Mouse (Mus musculus): ENCODE measurements around the gene Src.
"Not testable (repeated sequence)": the region's sequence is repeated elsewhere in the genome, so short reads cannot be mapped to it uniquely, and the experiment has no call there.

Src gene

DNA sequence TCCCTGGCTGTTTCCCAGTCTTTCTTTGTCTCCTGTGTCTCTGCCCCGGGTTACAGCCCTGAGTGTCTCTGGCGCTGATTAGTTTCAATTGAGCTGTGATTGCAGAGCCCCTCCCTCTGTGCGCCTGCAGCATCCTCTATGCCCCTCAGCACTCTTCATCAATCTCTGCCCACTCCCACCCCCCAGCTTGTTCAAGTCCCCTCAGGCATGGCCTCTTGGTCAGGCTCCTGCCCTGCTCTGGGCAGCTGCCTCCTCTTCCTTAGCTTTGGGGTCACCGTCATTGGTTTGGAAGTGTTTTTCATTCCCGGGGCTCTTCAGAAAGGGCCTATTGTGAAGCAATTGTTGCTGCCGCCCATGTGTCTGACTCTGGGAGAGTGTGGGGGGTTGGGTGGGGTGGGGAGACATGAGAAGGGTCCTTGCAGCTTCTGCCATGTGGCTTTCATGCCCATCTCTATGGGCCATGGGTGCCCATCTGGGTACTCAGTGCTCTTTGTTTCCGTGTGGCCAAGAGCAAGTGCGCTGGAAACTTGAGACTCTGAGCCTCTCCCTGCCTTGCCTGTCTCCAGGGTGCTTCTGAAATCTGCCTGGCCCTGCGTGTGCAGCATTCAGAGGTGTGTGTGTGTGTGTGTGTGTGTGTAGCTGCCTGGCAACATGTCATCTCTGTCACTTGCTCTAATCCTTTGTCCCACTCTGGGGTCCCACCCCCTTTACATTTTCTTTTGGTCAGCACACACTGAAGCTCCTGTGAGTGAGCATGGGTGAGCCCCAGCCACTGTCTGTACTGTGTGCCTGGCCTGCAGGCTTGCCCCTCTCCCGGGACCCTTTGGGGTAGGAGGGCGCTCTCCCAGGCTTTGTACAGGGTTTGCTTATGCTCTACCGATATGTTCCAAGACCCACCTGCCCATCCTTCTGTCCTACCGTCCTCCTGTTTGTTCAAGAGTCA lies 57.5 kb downstream of the Src start:
- DNase-seq (ENCODE audit: low spot score in 2 of 2): no peak

DNA sequence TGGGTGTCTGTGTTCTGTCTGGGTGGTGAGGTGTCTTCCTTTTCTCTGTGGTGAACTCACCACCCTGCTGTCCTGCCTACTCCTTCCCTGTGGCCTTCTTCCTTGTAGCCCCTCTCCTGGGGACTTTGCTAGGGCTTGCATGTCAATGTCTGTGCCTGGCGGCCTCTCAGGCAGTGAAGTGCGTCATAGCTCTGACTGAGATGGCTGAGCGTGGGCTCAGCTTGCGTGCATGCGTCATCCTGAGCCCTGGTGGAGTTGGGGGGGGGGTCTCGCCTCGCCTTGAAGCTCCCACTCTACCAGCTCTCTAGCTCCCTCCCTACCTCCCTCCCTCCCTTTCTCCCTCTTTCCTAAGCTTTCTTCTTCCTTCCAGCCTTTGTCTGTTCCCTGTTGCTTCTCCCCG lies 60.4 kb downstream of the Src start:
- DNase-seq (ENCODE audit: low spot score in 2 of 2): no peak

DNA sequence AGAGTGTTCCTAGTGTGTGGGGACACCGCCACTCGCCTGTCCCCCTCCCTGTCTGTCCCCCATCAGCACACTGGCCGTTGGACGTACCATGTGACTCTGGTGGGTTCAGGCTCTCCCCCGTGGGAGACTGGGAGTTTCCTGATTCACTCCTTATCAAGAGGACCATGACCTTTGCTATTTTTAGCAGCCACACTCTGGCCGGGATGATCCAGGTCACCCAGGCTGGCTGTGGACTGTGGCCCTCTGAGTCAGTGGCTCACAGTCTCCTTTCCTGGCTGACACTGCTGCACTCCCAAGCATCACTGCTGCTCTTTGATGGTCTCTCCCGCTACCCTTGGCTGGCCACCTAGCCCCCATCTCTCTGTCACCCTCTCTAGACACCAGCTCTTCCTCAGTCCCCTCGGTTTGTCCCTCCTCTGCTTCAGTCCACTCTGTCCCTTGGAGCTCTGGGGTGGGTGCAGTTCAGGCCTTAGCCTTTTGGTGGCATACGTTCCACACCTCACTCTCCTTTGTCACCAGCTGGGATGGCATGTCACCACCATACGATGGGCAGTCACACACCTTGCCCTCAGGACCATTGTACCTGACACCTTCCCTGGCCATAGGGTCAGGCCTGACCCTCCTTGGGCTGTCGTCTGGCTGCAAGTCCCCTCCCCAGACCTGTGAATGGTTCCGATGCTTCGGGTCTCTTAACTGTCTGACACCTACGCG lies 61.8 kb downstream of the Src start:
- no peak for DNase-seq (ENCODE audit: low spot score in 2 of 2)

DNA sequence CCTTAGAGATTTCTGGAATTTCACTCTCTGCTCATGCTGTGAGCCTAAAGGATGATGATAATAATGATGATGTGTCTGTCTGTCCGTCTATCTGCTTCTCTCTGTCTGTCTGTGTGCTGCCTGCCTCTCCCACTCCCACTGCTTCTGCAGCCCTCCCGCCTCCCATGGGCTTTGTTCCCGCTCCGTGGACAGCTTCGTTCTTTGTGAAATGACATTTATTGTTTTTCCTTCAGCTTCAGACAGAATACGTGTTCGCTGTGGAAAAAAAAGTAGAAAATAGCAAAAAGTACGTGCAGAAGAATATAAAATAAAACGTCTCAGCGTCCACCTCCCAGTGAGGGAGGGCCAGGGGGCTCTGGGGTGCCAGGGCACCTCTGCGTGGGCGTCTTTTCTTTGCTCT lies 64.5 kb downstream of the Src start:
- no peak for DNase-seq (ENCODE audit: low spot score in 2 of 2)

DNA sequence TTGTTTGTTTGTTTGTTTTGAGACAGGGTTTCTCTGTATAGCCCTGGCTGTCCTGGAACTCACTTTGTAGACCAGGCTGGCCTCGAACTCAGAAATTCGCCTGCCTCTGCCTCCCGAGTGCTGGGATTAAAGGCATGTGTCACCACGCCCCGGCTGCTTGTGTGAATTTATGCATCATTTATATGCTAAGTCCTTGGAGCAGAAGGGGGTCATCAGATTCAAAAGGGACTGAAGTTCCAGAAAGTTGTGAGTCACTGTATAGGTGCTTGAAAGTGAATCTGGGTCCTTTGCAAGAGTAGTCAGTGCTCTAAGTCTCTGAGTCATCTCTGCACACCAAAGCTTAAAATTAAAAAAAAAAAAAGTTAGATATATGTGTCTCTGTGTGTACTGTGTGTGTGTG lies 68.3 kb downstream of the Src start:
- DNase-seq (ENCODE audit: low spot score in 2 of 2): not testable (repeated sequence)

DNA sequence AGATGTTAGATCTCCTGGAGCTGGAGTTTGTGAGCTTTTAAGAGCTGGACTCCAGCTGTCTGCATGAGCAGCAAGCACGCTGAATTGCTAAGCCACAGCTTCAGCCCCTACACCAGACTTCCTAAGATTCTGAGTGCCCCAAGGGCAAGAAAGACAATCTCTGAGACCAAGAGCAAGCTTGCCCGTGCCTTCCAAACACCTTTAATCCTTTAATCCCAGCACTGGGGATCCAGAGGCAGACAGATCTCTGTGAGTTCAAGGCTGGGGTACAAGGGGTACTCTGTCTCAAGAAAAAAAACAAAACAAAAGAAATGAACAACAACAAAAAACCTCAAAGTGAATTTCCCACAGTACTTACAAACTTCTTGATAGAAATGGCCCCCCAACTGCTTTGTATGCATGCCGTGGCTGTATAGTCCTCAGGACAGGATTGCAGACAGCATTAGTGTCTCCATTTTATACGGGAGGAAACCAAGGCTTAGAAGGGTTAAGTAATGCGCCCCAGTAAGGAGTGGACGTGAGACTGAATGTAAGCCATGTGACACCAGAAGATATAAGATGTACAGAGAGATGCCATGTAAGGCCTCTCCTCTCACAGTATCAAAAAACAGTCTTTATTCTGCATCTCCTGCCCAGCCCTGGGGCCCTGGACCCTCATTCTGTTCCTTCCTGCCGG lies 68.9 kb downstream of the Src start:
- DNase-seq (ENCODE audit: low spot score in 2 of 2): no peak

DNA sequence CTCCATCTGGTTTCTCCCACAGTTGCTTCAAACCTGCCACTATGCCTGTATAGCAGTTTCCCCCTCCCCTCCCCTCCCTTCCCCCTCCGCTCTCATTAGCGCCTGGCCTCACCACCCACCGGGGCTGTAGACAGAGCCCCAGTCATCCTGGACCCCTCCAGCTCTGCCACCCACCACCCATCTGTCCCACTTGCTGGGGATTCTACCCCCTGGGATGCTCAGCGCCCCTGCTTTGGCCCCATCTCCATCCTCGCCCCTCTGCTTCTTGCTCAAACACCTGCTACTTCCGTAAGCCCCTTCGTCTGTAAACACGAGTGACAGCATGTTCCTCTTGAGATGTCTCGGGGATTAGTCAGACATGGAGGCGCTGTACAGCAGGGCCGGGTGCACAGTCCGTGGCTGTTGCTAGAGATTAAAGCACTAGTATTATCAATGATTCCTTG lies 69.5 kb downstream of the Src start:
- DNase-seq (ENCODE audit: low spot score in 2 of 2): no peak

DNA sequence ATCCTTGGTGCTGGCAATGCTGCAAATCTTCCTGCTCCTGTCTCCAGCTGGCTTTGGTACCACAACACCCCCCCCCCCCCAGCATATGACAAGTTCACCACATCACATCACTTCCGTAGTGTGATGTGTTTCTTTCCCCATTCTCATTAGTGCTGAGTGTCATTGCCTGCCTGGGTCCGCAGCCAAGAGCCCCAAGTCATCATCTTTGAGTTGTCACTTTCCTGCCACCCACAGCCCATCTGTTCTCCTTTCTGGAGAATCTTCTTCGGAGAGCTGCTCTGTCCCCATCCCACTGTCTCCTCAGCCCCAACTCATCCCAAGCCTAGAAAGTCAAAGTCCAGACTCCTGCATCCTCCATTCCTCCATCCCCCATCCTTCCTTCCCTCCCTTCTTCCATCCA lies 75.0 kb downstream of the Src start:
- no peak for DNase-seq (ENCODE audit: low spot score in 2 of 2)

DNA sequence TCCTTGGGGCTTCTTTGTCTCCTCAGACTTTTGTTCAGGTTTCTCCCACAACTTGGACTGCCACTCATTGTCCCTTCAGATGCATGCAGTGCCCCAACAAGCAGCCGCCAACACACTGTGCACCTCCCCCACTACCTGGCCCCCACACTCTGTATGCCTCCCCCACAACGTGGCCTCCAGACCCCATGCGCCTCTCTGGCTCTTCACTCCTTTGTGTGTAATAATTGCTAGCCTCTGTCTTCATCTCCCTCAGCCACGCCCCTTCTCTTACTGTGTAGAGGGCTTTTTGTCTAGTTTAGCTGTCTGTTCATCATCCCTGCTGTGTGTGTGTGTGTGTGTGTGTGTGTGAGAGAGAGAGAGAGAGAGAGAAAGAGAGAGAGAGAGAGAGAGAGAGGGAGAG lies 80.3 kb downstream of the Src start:
- DNase-seq (ENCODE audit: low spot score in 2 of 2): no peak

DNA sequence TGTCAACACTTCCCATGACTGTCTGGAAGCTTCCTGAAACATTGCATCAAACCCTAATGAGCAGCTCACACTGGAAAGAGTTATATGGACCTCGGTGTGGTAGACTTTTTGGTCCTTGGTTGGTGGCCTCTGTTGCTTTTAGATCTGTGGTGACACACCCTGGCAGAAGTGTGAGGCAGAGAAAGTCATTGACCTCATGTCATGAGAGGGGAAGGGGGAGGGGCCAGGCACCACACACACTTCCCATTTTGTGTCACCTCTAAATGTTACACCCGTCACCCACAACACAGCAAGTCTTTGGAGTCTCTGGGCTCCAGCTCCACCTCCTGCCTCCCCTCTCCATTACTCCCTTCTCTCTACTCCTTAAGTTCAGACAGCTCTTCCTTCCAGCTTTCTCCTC lies 82.1 kb downstream of the Src start:
- DNase-seq (ENCODE audit: low spot score in 2 of 2): no peak

DNA sequence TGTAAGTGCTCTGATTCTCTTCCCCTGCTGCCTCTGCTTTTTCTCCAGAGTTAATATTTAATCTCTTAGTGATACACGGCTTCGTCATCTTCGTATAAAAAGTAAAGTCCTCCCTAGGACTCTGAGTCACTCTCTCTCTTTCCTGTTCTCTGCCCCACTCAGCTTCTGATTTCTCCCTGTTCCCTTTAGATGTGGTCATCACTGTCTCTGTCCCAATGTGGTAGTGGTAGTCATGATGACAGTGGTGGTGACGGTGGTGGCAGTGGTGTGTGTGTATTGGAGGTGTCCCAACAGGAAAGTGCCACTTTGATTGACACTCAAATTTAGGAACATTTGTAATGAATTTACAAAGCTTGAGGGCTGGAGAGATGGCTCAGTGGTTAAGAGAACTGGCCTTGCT lies 83.1 kb downstream of the Src start:
- DNase-seq (ENCODE audit: low spot score in 2 of 2): no peak

DNA sequence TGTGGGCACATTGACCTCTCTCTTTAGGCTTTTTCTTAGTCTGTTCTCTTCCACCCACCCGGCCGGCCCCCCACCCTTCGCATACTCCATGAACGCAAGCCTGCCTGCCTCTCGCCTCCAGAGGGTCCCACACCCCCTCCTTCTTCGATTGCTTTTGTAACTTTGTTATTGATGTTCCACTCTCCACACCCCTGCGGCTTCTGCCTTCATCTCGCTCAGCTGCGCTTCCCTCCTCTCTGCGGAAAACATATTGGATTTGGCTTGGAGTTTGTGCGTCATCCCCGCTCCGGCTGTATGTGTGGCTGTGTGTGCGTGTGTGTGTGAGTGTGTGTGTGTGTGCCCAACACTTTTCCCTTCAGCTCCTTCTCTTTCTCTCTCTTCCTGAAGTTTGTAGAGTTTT lies 88.5 kb downstream of the Src start:
- DNase-seq (ENCODE audit: low spot score in 2 of 2): no peak

DNA sequence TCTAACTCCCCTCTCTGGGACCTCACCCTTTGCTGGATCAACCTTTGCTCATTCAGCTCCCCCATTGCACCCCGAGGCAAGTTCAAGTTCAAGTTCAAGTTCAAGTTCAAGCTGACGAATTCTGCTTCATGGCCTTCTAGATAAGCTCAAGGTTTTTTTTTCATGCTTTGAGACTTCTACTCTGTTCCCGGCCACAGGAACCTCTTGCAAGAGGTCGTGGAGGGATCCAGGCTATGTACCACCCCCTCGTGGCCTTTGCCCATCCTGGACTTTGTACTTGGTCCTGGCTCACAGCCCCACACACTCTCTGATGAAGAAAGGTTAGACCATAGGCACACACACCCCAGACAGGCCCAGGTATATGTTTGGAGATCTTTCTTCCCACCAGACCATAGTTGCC lies 90.9 kb downstream of the Src start:
- no peak for DNase-seq (ENCODE audit: low spot score in 2 of 2)

DNA sequence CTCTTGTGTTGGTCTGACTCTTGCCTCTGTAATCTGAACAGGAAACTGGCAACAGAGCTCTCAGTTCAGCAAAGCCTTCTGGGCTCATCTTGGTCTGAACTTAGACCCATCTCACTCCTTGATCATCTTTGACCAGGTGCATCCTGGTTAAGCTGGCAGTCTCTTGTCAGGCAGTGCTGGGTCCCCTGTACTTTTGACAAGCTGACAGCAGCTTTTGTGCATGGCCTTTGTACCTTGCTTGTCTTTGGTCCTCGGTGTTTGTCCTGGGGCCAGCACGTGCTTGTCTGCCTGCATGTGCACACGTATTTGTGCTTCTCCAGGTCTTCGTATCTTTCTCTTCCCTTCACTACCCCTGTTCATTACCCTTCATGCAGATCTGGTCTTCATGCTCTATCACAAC lies 91.8 kb downstream of the Src start:
- no peak for DNase-seq (ENCODE audit: low spot score in 2 of 2)

DNA sequence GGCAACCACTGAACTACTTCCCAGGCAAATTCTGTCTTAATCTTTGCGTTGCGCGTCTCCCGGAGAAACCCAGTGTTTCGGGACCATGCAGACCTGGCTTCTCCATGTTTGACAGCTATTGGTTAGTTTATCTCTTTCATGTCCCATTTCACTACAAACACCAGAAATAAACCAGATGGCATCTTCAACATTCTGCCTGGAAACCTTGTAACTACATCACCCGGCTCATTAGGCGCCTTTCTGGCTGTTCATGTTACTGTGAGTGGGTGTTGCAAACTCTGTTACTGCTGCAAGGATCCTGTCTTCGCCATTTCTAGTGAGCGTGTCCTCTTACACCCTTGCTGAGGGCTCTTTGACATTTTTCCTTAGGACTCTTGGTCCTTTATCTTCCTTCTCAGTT lies 94.6 kb downstream of the Src start:
- DNase-seq (ENCODE audit: low spot score in 2 of 2): no peak

DNA sequence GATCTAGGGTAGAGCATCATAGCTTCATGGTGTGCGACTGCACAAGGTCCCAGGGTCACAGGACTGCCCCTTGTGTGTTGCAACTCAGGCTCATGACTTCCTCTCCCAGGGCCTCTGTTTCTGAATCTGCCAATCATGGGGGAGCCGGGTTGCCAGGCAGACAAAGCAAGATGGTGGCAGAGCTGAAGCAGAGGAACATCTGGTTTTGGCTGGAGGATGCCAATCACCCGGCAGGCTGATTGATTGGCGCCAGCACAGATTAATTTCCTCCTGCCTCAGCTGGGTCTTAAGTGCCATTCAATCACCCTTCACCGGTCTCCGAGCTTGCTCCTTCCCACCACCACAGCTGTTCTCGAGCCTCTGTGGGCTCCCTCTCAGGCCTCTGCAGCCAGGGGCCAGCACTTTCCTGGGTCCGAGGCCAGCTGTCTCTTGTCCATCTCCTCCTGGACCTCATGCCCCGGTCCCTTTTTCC lies 95.5 kb downstream of the Src start:
- DNase-seq (ENCODE audit: low spot score in 2 of 2): no peak

DNA sequence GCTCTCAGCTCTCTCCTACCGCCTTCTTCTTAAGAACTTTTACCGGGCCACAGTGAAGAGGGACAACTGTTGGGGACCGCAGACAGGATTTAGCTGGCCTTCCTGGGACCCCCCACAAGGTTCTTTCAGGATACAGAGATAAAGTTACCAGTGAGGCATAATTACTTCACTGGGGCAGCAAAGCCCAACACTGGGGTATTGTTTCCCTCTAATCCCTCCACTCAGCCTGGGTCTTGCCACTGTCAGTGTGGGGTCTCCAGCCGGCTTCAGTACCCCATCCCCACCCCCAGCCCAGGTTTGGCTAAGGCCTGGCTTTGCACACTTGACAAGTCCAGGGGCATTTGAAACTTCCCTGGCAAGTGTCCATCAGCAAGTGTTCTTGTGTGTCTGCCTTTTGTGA lies 96.1 kb downstream of the Src start:
- no peak for DNase-seq (ENCODE audit: low spot score in 2 of 2)

DNA sequence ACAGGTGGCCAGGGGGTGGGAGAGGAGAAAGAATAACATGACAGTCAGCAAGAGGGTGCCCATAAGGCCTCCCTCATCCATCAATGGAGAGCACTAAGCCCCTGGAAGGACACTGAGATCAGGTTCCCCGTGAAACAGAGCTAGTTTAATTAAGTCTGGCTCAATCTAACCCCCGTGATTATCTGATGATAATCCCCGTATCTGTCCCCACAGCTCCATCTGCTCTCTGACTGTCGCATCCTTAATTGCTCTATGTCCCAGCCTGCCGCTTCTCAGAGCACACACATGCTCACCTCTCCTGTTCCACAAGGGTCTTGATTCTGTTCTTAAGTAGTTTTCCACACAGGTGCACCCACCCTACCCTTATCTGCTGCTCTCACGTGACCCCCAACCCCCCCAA lies 99.3 kb downstream of the Src start:
- no peak for DNase-seq (ENCODE audit: low spot score in 2 of 2)

DNA sequence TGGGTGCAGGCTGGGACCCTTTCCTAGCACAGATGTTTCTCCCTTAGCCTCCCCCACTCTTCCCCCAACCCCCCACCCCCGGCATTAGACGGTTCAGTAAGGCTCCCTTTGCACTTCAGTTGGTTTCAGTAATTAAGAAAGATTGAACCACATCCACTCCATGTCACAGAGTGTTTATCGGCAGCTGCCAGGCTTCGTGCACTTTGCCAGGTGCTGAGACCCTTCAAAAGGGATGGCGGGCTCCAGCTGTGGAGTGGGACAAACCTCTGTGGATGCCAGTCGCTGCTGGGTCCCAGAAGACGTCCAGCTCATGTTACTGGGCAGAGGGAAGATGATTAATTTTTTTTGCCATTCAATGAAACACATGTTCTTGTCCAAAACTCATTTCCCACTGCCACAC lies 100.2 kb downstream of the Src start:
- no peak for DNase-seq (ENCODE audit: low spot score in 2 of 2)

DNA sequence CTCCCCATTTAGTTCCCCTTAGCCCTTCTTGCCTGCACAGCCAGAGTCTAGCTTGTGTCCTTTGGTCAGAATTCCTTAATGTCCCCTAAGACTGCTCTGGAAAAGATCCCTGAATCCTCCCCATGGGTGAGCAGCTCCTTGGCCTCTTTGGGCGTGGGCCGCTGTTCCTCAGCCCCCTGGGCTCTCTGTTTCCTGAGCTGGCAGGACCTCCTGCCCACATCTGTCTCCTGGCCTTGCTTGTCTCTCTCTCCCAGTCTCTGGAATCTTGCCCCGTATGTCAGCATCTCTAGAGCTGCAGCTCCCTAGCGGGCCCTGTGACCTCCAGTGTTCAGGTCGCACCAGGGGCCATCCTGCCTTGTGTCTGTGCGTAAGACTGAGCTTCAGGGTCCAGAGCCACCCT lies 101.2 kb downstream of the Src start:
- DNase-seq (ENCODE audit: low spot score in 2 of 2): no peak

DNA sequence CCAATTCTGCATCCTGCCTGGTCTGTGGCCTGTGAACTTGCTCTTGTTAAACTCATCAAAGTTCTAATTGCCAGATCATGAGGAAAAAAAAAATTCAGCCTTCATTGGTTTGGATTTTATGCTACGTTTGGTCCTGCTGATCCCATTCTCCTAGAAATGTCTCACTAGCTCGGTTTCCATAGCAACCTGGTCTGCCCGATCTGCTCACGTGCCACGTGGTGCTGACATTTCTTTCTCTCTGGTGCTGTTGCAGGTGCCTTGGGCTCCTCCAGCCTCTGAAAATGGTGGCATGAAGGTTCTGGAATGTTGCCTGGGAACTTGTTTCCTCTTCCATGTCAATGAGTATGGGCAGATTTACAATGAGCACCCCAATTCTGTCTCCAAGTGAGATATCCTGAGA lies 102.3 kb downstream of the Src start:
- no peak for DNase-seq (ENCODE audit: low spot score in 2 of 2)

All from urinary bladder, postnatal 4 days (tissue).